Mouse (Mus musculus) neutrophil, adult 5-6 weeks (primary cell): Measurements from ENCODE around the gene Haspin. TPM values are rescaled to one million over a fixed set of nuclear protein-coding genes. Genes with fewer than 3 reads are reported as not detected.

Experiments
- ATAC-seq: fragments of 151-379, 151-347 bp; 2 replicates; pipeline ENCODE4 v1.8.0; 2017; ENCODE audit warnings: mild to moderate bottlenecking, moderate TSS enrichment; ENCODE audit not compliant: insufficient number of reproducible peaks, poor library complexity, low FRiP score, severe bottlenecking; ENCODE audit errors: extremely low read depth
- total RNA-seq: library from RNA; stranded (forward); fragments of 200-1000 nt; gene quantifications from 2 replicates; pipeline ENCODE4 v1.2.3, GENCODE M21; 2017

Haspin gene
- total RNA-seq, 1 experiment from 2014 or later, result 4.3 TPM

- ATAC-seq, result no peak
Observed at GRCm38 (mm10) chr11:73094231-73094995, 43.7 kb downstream of the Haspin start.

GRCm38 (mm10) chr11:73092877-73093276, 45.2 kb downstream of the Haspin start:
- ATAC-seq, result no peak

GRCm38 (mm10) chr11:73092057-73092456, 46.0 kb downstream of the Haspin start:
- ATAC-seq, result no peak

GRCm38 (mm10) chr11:73090826-73091225, 47.3 kb downstream of the Haspin start:
- no peak for ATAC-seq

- no peak for ATAC-seq
Observed at GRCm38 (mm10) chr11:73090283-73090682, 47.8 kb downstream of the Haspin start, which contains the start of gene Itgae. Itgae (plus strand) TSS chr11:73090583.

- ATAC-seq, result no peak
Observed at GRCm38 (mm10) chr11:73087700-73088480, 50.2 kb downstream of the Haspin start.

Other genes with a start within 250 kb of the Haspin start
- 240 and 251 TPM in 2 replicates for gene Atp2a3, start 177.1 kb downstream of the Haspin start, total RNA-seq
- 2.4 and 2.6 TPM in 2 replicates for gene P2rx1, start 139.2 kb downstream of the Haspin start, total RNA-seq
- 5.1 and 6.3 TPM in 2 replicates for gene Camkk1, start 119.3 kb downstream of the Haspin start, total RNA-seq
- 17.4 and 18.7 TPM in 2 replicates for gene Ncbp3, start 90.5 kb downstream of the Haspin start, total RNA-seq
- gene Itgae, start 47.7 kb downstream of the Haspin start, total RNA-seq, result 7.6 and 8.5 TPM in 2 replicates
- not detected in 2 replicates for gene P2rx5, start 22.1 kb upstream of the Haspin start, total RNA-seq
- gene Emc6, start 38.7 kb upstream of the Haspin start, total RNA-seq, result 15.4 and 17.8 TPM in 2 replicates
- 10.2 and 17.1 TPM in 2 replicates for gene Tax1bp3, start 38.8 kb upstream of the Haspin start, total RNA-seq
- 15.7 and 19.0 TPM in 2 replicates for gene Ctns, start 60.7 kb upstream of the Haspin start, total RNA-seq
- gene Shpk, start 61.2 kb upstream of the Haspin start, total RNA-seq, result 1.4 and 2.4 TPM in 2 replicates
- gene Trpv1, start 96.0 kb upstream of the Haspin start, total RNA-seq, result not detected in 2 replicates
- gene Trpv3, start 129.1 kb upstream of the Haspin start, total RNA-seq, result 0.12 TPM in 1 of 2 replicates, not detected in the other
- 1.9 TPM in 1 of 2 replicates, not detected in the other for gene Aspa, start 191.3 kb upstream of the Haspin start, total RNA-seq
- not detected in 2 replicates for gene Gm49340, start 191.4 kb upstream of the Haspin start, total RNA-seq
- gene Spata22, start 191.4 kb upstream of the Haspin start, total RNA-seq, result not detected in 2 replicates
- gene Olfr20, start 212.5 kb upstream of the Haspin start, total RNA-seq, result not detected in 2 replicates
- not detected in 2 replicates for gene Olfr376, start 233.0 kb upstream of the Haspin start, total RNA-seq